Mouse (Mus musculus): ENCODE results near the gene Cobl. TPM values are rescaled to one million over a fixed set of nuclear protein-coding genes. Genes with fewer than 3 reads are reported as not detected.

The Cobl gene
- total and polyA plus RNA-seq, 2 experiments from 2014 or later, result 11.4 to 17.8 TPM

DNA sequence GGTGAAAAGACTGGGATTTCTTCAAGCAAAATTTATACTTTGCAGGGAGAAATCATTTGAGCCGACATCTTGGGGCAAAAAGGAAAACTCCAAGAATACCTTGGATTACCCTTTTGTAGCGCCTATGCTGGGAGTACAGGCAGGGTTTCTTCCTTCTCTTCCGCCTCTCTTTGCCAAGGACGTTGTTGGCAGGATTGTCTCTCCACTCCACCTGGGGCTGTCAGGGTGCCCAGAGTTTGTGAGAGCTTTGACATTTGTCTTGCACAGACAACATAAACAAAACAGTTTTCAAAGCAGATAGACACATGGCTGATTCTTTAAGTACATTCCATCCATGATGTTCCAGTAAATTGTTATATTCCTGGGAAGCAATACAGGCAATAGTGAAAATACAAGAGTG lies 265.3 kb downstream of the Cobl start:
- Histone ChIP-seq H3K4me2 (ENCODE audit: low read depth, low read length) (no peak overlapping the region), H3K4me1 (ENCODE audit: insufficient read depth, low read length) (no peaks in the 10 kb centered on the region), H3K9me3 (ENCODE audit: low read length) (no peaks in the 10 kb centered on the region), H3K4me3 (ENCODE audit: low read length) (no peak overlapping the region), H3K36me3 (ENCODE audit: insufficient read depth, low read length) (no peaks in the 10 kb centered on the region), H3K27me3 (ENCODE audit: insufficient read depth, low read length) (no peaks in the 10 kb centered on the region), H3K9ac (replicated peaks; ENCODE audit: low read length) (no peak overlapping the region), H3K27ac (no peak overlapping the region)
- TF ChIP-seq CTCF (IDR thresholded peaks at IDR 0.05; ENCODE audit: low read depth), result no peak
- ATAC-seq (no peak), DNase-seq (ENCODE audit: low spot score) (no peak)
- 70% methylated on average over 4 of the region's 4 CpGs for WGBS

DNA sequence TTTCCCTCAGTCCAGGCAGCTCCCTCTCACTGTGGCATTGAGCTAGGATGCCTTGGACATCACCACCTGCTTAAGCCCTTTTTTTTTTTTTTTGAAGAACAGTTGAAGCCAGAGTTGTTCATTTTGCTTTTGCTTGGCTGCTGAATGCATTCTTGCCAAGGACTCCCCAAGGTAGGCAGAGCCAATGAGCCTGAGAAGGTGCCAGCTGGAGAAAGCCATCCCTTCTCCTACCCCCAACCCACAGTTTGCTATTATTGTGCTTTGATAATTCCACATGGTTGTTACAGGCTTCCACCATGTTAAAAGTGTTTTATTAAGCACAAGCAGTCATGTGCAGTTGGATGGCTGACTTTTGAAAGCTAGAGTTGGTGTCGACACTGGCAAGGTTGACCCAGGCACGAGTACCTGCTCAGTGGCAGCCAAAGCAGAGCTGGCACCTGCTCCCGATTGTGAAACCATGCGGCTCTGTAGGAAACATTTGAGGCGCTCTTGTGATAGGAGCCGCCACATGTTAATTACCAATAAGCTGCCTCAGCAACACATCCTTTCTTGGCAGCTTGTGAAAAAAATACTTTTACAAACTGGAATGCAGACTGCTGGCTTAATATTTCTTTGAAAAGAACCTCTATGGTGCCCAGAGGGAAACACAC lies 265.9 kb downstream of the Cobl start:
- no peak overlapping the region for H3K9ac ChIP-seq (replicated peaks; ENCODE audit: low read length)
- whole genome bisulfite sequencing, result 50% methylated on average over 6 of the region's 6 CpGs
- no peak overlapping the region for H3K27ac ChIP-seq
- no peak overlapping the region for H3K4me2 ChIP-seq (ENCODE audit: low read depth, low read length)
- ATAC-seq (no peak), DNase-seq (ENCODE audit: low spot score) (peak; percentile 34)
- H3K36me3 ChIP-seq (ENCODE audit: insufficient read depth, low read length), result no peaks in the 10 kb centered on the region
- no peak for TF ChIP-seq CTCF (IDR thresholded peaks at IDR 0.05; ENCODE audit: low read depth)
- H3K27me3 ChIP-seq (ENCODE audit: insufficient read depth, low read length), result no peaks in the 10 kb centered on the region
- H3K4me1 ChIP-seq (ENCODE audit: insufficient read depth, low read length), result no peaks in the 10 kb centered on the region
- H3K9me3 ChIP-seq (ENCODE audit: low read length), result no peaks in the 10 kb centered on the region
- H3K4me3 ChIP-seq (ENCODE audit: low read length), result no peak overlapping the region

DNA sequence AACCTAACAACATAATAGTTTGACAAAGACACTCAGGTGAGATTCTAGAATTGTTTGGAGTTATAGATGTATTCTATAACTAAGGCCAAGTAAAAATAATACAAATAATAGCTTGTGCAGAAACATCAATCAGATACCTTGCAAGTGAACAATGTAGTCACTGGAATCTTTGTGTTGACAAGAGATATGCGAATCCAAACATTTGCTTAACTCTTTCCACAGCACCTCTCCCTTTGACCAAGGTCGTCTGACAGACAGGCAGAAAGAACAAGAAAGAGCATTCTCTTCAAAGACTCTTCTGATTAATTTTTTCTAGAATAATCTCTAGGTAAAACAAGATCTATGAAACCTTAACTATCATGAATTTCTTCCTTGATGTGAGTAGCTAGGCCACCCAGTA lies 266.7 kb downstream of the Cobl start:
- H3K27ac ChIP-seq, result no peak overlapping the region
- TF ChIP-seq CTCF (IDR thresholded peaks at IDR 0.05; ENCODE audit: low read depth), result no peak
- no peak overlapping the region for H3K4me2 ChIP-seq (ENCODE audit: low read depth, low read length)
- no peak overlapping the region for H3K4me3 ChIP-seq (ENCODE audit: low read length)
- ATAC-seq, result no peak
- H3K4me1 ChIP-seq (ENCODE audit: insufficient read depth, low read length), result no peaks in the 10 kb centered on the region
- DNase-seq (ENCODE audit: low spot score), result no peak
- no peaks in the 10 kb centered on the region for H3K9me3 ChIP-seq (ENCODE audit: low read length)
- no peak overlapping the region for H3K9ac ChIP-seq (replicated peaks; ENCODE audit: low read length)
- WGBS, result 83% methylated on average over 2 of the region's 2 CpGs
- no peaks in the 10 kb centered on the region for H3K36me3 ChIP-seq (ENCODE audit: insufficient read depth, low read length)
- no peaks in the 10 kb centered on the region for H3K27me3 ChIP-seq (ENCODE audit: insufficient read depth, low read length)

DNA sequence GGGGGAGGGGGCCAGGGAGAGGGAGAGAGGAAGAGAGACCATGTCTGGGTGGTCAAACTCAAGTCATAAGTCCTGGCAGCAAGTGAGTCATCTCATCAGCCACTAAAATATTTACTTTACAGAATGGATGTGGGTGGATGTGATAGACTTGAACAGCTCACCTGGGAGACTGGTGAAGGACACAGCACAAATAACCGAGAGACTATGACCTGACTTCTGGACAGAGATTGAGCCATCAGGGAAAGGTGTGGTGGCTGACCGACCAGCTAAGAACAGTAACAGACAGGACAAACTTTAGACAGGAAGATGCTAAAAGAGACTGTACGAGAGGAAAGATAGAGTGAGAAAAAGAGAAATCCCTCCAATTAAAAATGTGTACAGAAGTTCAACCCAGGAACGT lies 267.2 kb downstream of the Cobl start:
- Histone ChIP-seq H3K9me3 (ENCODE audit: low read length) (no peaks in the 10 kb centered on the region), H3K4me2 (ENCODE audit: low read depth, low read length) (no peak overlapping the region), H3K27ac (no peak overlapping the region), H3K9ac (replicated peaks; ENCODE audit: low read length) (no peak overlapping the region), H3K27me3 (ENCODE audit: insufficient read depth, low read length) (no peaks in the 10 kb centered on the region), H3K4me1 (ENCODE audit: insufficient read depth, low read length) (no peaks in the 10 kb centered on the region), H3K4me3 (ENCODE audit: low read length) (no peak overlapping the region), H3K36me3 (ENCODE audit: insufficient read depth, low read length) (no peaks in the 10 kb centered on the region)
- WGBS, result 94% methylated on average over 4 of the region's 4 CpGs
- no peak for ATAC-seq
- TF ChIP-seq CTCF (IDR thresholded peaks at IDR 0.05; ENCODE audit: low read depth), result no peak
- no peak for DNase-seq (ENCODE audit: low spot score)

DNA sequence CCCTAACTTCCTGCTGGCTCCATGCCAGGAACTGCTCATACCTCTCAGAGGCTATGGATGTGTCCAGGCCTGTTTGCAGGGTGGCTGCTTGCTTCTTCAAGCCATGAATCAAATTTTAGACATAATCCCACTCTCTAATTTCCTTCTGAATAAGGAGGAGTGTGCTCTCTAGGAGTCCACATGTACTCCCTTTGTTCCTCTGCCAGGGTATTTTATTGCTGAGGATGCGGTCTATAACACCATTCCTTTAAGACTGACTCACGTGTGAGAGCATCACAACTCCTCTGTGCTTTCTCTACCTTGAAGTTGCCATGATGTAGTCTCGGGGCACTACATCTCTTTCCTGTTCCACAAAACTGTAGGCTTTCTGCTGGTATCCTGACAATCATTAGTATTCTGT lies 269.4 kb downstream of the Cobl start:
- H3K4me3 ChIP-seq (ENCODE audit: low read length), result no peak overlapping the region
- H3K9me3 ChIP-seq (ENCODE audit: low read length), result no peaks in the 10 kb centered on the region
- H3K4me2 ChIP-seq (ENCODE audit: low read depth, low read length), result no peak overlapping the region
- 85% methylated on average over 3 of the region's 3 CpGs for WGBS
- no peaks in the 10 kb centered on the region for H3K4me1 ChIP-seq (ENCODE audit: insufficient read depth, low read length)
- no peak for DNase-seq (ENCODE audit: low spot score)
- no peaks in the 10 kb centered on the region for H3K27me3 ChIP-seq (ENCODE audit: insufficient read depth, low read length)
- no peak overlapping the region for H3K27ac ChIP-seq
- H3K9ac ChIP-seq (replicated peaks; ENCODE audit: low read length), result no peak overlapping the region
- TF ChIP-seq CTCF (IDR thresholded peaks at IDR 0.05; ENCODE audit: low read depth), result no peak
- ATAC-seq, result no peak
- no peaks in the 10 kb centered on the region for H3K36me3 ChIP-seq (ENCODE audit: insufficient read depth, low read length)

DNA sequence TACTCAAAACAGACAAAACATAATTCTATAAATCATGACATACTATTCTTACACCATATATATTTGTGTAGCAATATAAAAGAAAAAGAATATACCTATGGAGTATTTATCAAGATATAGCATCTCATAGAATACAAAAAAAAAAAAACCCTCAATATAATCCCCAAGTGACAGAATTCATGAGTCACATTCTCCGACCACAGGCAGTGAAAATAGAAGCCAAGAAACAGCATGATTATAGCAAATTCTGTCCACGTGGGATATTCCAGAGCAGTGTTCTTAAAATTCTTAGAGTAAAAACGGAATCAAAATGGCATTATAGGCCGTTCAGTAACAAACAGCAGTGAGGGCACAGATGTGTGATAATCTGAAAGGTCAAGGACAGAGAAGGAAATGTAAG lies 271.4 kb downstream of the Cobl start:
- TF ChIP-seq CTCF (IDR thresholded peaks at IDR 0.05; ENCODE audit: low read depth), result no peak
- DNase-seq (ENCODE audit: low spot score), result no peak
- Histone ChIP-seq H3K4me2 (ENCODE audit: low read depth, low read length) (no peak overlapping the region), H3K9me3 (ENCODE audit: low read length) (no peaks in the 10 kb centered on the region), H3K4me1 (ENCODE audit: insufficient read depth, low read length) (no peaks in the 10 kb centered on the region), H3K27ac (no peak overlapping the region), H3K27me3 (ENCODE audit: insufficient read depth, low read length) (no peaks in the 10 kb centered on the region), H3K4me3 (ENCODE audit: low read length) (no peak overlapping the region), H3K36me3 (ENCODE audit: insufficient read depth, low read length) (no peaks in the 10 kb centered on the region), H3K9ac (replicated peaks; ENCODE audit: low read length) (no peak overlapping the region)
- WGBS, result 71% methylated on average over 4 of the region's 4 CpGs
- no peak for ATAC-seq

DNA sequence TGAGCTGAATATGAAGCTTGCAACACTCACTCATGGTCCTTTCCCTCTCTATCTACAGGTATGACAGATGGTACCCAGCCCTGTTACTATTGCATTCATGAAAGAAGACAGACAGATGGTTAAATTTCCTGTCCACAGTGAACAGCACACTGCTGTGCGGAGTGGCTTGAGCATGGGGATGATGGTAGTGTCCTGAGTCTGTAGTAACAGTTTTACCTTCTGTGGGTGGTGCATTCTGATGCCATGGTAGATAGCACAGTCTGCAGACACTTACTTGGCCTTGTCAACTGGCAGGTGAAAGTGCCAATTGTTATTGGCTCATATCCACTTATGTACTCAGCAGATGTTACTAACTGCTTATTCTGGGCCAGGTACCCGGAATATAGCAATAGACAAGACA lies 273.4 kb downstream of the Cobl start:
- no peak for ATAC-seq
- Histone ChIP-seq H3K4me2 (ENCODE audit: low read depth, low read length) (no peak overlapping the region), H3K4me3 (ENCODE audit: low read length) (no peak overlapping the region), H3K9ac (replicated peaks; ENCODE audit: low read length) (no peak overlapping the region), H3K27ac (no peak overlapping the region), H3K36me3 (ENCODE audit: insufficient read depth, low read length) (no peaks in the 10 kb centered on the region), H3K9me3 (ENCODE audit: low read length) (no peaks in the 10 kb centered on the region), H3K4me1 (ENCODE audit: insufficient read depth, low read length) (no peaks in the 10 kb centered on the region), H3K27me3 (ENCODE audit: insufficient read depth, low read length) (no peaks in the 10 kb centered on the region)
- TF ChIP-seq CTCF (IDR thresholded peaks at IDR 0.05; ENCODE audit: low read depth), result no peak
- no peak for DNase-seq (ENCODE audit: low spot score)
- 73% methylated on average over 2 of the region's 2 CpGs for WGBS
